Mouse (Mus musculus): ENCODE data around the gene Gpr141.

Gpr141 gene

GRCm38 (mm10) chr13:19717201-19717600 lies 106.9 kb downstream of the Gpr141 start:
- no peak for DNase-seq

- DNase-seq, result no peak
Measured at GRCm38 (mm10) chr13:19703806-19704205, 120.3 kb downstream of the Gpr141 start.

GRCm38 (mm10) chr13:19701443-19702078 lies 122.5 kb downstream of the Gpr141 start:
- no peak for DNase-seq

- no peak for DNase-seq
Measured at GRCm38 (mm10) chr13:19700733-19701442, 123.2 kb downstream of the Gpr141 start.
